Mouse (Mus musculus) heart, adult 9 months (tissue): Measurements from ENCODE around the gene Mrps18c.

ENCODE experiments used
- DNase-seq, 2 experiments: peaks; one replicate each; pipeline ENCODE4 v3.0.0; 2022; ENCODE audit warnings: low spot score in 2 of 2

Gene Mrps18c

DNA sequence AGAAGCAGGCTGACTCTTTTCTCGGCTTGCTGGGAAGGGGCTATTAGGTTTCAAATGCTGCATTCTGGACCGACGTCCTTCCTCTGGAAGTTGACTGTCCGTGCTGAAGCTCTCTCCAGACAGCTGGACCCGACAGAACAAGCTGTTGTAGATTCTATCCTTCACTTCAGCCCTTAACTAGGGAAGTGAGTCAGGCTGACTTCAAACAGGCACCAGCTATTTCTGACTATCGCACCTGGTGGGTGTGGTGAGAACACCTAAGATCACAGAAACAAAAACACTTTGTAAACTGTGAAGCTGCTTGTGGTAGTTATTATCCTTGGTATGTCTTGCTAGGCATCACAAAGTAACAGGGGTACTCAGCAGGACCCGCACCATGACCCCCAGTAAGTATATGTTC, 28.1 kb downstream of the Mrps18c start:
- DNase-seq: no peak

DNA sequence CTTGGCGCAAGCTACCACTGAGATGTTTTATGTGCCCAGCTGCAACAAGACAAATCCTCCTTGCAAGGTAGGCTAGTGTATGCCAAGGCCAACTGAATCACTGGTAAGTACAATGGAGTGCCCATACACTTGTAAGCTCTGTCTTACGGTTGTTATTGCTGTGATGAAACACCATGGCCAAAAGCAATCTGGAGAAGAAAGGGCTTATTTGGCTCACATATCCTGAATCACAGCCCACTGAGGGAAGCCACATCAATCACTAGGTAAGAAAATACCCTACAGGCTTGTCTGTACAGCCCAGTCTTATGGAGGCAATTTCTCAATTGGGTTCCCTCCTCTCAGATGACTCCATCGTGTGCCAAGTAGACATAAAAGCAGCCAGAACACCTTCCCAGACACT, 30.3 kb downstream of the Mrps18c start:
- no peak for DNase-seq

GRCm38 (mm10) chr5:100832680-100833079, 34.3 kb downstream of the Mrps18c start:
- no peak for DNase-seq

- no peak for DNase-seq
These were observed 35.4 kb downstream of the Mrps18c start for GRCm38 (mm10) chr5:100833841-100834240.

DNA sequence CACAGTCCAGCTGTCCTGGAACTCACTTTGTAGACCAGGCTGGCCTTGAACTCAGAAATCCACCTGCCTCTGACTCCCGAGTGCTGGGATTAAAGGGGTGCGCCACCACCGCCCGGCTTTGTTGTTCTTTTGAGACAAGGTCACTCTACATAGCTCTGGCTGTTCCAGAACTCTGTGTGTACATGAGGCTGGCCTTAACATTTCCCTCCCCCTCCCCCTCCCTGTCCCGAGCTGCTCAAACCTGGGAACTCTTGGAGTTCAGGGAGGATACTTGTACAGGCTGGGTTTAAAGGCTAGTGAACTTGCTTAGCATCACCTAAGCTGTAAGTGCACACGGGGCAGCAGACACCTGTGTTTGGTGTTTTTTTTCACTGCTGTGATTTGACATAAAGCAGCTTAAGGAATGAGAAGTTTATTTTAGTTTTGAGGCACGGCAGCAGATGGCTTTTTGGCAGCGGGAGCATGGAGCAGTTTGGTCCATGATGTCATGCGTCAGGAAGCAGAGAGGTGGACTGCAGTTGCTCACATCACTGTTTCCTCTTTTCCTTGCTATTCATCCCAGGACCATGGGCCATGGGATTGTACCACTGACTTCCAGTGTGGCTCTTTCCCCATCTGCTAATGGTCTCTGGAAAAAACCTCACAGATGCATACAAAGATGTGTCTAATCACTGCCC, 37.6 kb downstream of the Mrps18c start:
- DNase-seq: no peak

GRCm38 (mm10) chr5:100837907-100838306, 39.5 kb downstream of the Mrps18c start:
- DNase-seq: peak; percentile 81

DNA sequence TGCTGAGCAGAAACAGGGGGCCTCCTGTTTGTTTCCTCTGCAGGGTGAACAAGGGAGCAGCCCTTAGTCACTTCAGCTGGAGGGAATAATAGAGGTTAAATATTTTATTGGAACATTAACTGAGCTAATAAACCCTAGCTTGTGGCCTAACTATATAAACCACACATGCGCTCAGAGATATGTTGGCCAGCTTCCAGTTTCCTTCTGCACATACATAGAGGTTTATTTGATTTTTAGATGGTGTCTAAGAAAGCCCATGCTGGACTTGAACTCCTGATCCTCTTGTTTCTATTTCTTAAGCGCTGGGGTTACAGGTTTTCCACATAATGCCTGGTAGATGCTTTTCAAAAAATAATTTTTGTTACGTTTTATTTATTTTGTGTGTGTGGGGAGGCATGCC, 46.1 kb downstream of the Mrps18c start:
- no peak for DNase-seq

DNA sequence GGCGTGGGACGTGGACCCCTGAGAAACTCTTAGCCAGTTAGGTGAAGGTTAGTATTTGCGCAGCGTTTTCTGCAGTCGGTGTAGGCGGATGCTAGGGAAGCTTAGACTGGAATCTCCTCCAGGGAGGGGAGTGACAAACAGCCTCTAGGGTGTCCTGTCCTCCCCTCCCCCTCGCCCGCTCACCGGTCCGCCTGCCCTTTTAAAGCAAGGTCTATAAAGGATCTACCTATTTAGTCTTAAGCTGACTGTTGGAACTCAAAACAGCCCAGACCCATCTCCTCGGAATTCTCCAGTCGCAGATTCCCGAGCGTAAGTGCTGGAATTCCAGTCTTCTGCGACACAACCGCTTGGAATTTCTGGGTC, 47.0 kb downstream of the Mrps18c start, which contains the start of gene Gpat3:
Gpat3 (plus strand) TSS at position 229 of the 363 bp plus-strand sequence.
- peak; percentile 17 to 35 for DNase-seq

- DNase-seq: peak; percentile 79 to 80
These were observed 47.6 kb downstream of the Mrps18c start for GRCm38 (mm10) chr5:100845848-100846598.

DNA sequence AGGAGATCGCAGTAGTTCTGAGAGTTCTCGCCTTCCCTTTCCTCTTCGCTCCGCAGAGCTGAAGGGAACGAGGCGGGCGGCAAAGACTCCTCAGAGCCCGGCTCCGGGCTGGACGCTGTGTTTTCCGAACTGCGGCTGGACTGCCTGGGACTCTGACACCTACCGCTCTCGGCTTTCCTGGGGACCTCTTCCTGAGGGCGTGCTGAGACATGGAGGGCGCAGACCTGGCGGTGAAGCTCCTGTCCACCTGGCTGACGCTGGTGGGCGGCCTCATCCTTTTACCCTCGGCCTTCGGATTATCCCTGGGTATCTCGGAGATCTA, 48.1 kb downstream of the Mrps18c start:
- no peak for DNase-seq

- no peak for DNase-seq
These were observed 48.7 kb downstream of the Mrps18c start for GRCm38 (mm10) chr5:100847143-100847542.

DNA sequence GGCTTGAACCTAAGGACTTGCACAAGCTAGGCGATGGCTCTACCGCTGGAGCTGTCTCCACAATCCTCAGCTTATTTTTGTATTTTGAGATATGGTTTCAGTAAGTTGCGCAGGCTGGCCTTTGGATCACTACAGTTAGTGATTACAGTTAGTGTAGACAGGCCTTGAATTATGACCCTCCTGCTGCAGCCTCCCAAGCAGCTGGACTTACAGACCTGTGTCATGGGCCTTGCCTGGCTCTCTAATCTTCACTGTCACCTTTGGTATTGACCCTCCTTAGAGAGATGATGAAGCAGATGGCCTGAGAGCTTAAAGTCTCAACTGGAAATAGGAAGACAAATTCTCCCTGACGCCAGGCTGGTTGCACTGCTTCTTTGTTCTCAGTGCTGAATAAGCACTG, 55.5 kb downstream of the Mrps18c start:
- DNase-seq: no peak
